Mouse (Mus musculus): ENCODE measurements at regions not wholly inside any gene's neighbourhood (a gene's known extent, or its start where the extent isn't known, plus 50 kb on each side); places are given as distances from the start of the nearest gene placed in this dataset.

GRCm38 (mm10) chr9:85521342-85521741 is 194.2 kb upstream of the Tent5a start:
- no peak for DNase-seq (ENCODE audit: low spot score in 2 of 2)

- DNase-seq (ENCODE audit: low spot score in 2 of 2), result no peak
These were observed 193.8 kb upstream of the Tent5a start for GRCm38 (mm10) chr9:85520941-85521340.

- no peak for DNase-seq (ENCODE audit: low spot score in 2 of 2)
These were observed 171.9 kb upstream of the Tent5a start for GRCm38 (mm10) chr9:85499006-85499405.

GRCm38 (mm10) chr9:85497348-85497747 is 170.2 kb upstream of the Tent5a start:
- no peak for DNase-seq (ENCODE audit: low spot score in 2 of 2)

- DNase-seq (ENCODE audit: low spot score in 2 of 2), result no peak
These were observed 169.5 kb upstream of the Tent5a start for GRCm38 (mm10) chr9:85496506-85497239.

GRCm38 (mm10) chr9:85495056-85495455 is 167.9 kb upstream of the Tent5a start:
- DNase-seq (ENCODE audit: low spot score in 2 of 2), result no peak

GRCm38 (mm10) chr9:85493760-85494159 is 166.6 kb upstream of the Tent5a start:
- DNase-seq (ENCODE audit: low spot score in 2 of 2), result no peak

- DNase-seq (ENCODE audit: low spot score in 2 of 2), result no peak
These were observed 163.2 kb upstream of the Tent5a start for GRCm38 (mm10) chr9:85490367-85490766.

- no peak for DNase-seq (ENCODE audit: low spot score in 2 of 2)
These were observed 160.8 kb upstream of the Tent5a start for GRCm38 (mm10) chr9:85487915-85488314.

- no peak for DNase-seq (ENCODE audit: low spot score in 2 of 2)
These were observed 160.0 kb upstream of the Tent5a start for GRCm38 (mm10) chr9:85487052-85487668.

GRCm38 (mm10) chr9:85485749-85486148 is 158.6 kb upstream of the Tent5a start:
- no peak for DNase-seq (ENCODE audit: low spot score in 2 of 2)

GRCm38 (mm10) chr9:85483248-85483647 is 156.1 kb upstream of the Tent5a start:
- no peak for DNase-seq (ENCODE audit: low spot score in 2 of 2)

- DNase-seq (ENCODE audit: low spot score in 2 of 2), result no peak
These were observed 153.4 kb upstream of the Tent5a start for GRCm38 (mm10) chr9:85480566-85480965.

- no peak for DNase-seq (ENCODE audit: low spot score in 2 of 2)
These were observed 148.1 kb upstream of the Tent5a start for GRCm38 (mm10) chr9:85475214-85475613.

GRCm38 (mm10) chr9:85470264-85470821 is 143.2 kb upstream of the Tent5a start:
- no peak for DNase-seq (ENCODE audit: low spot score in 2 of 2)

- DNase-seq (ENCODE audit: low spot score in 2 of 2), result no peak
These were observed 142.1 kb upstream of the Tent5a start for GRCm38 (mm10) chr9:85469288-85469687.

- no peak for DNase-seq (ENCODE audit: low spot score in 2 of 2)
These were observed 139.5 kb upstream of the Tent5a start for GRCm38 (mm10) chr9:85466671-85467070.

- no peak for DNase-seq (ENCODE audit: low spot score in 2 of 2)
These were observed 132.1 kb upstream of the Tent5a start for GRCm38 (mm10) chr9:85459062-85459805.

- DNase-seq (ENCODE audit: low spot score in 2 of 2), result no peak
These were observed 131.2 kb upstream of the Tent5a start for GRCm38 (mm10) chr9:85458356-85458755.

- no peak for DNase-seq (ENCODE audit: low spot score in 2 of 2)
These were observed 130.3 kb upstream of the Tent5a start for GRCm38 (mm10) chr9:85457400-85457799.

GRCm38 (mm10) chr9:85455382-85455781 is 128.2 kb upstream of the Tent5a start:
- no peak for DNase-seq (ENCODE audit: low spot score in 2 of 2)

GRCm38 (mm10) chr9:85452196-85452857 is 125.2 kb upstream of the Tent5a start:
- DNase-seq (ENCODE audit: low spot score in 2 of 2), result no peak
